Mouse (Mus musculus): ENCODE data around the gene Gm49396. TPM values are rescaled to one million over a fixed set of nuclear protein-coding genes. Genes with fewer than 3 reads are reported as not detected.

Gm49396 gene
- polyA plus RNA-seq, 1 experiment from 2014 or later, result 12.1 TPM

DNA sequence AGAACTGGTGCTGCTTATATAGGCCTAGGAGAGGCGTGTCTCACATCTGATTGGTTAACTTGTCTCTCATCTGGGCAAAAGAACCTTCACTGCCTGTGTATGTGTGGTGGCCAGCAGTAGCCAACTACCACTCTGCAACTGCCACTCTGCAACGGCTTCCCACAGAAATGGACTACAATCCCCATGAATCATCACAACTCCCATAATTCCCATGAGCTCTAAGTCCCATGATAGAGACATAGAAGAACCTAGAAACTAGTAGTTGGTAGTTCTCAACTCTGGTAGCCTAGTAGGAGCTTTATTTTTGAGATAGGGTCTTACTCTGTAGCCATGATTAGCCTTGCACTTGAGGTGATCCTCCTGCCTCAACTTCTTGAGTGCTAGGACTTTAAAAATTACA, 13.3 kb upstream of the Gm49396 start:
- Histone ChIP-seq H3K36me3 (ENCODE audit: control insufficient read depth, insufficient read depth, low read length) (no peaks in the 10 kb centered on the region; the same call in 1 of the 2 replicates), H3K4me3 (ENCODE audit: low read depth, low read length) (no peak overlapping the region), H3K4me2 (ENCODE audit: low read depth, low read length, severe bottlenecking) (no peak overlapping the region), H3K27ac (ENCODE audit: low read depth, low read length) (no peak overlapping the region), H3K9me3 (ENCODE audit: control insufficient read depth, low read length) (no peaks in the 10 kb centered on the region), H3K9ac (ENCODE audit: low read length) (no peak overlapping the region), H3K4me1 (replicated peaks; ENCODE audit: control insufficient read depth, insufficient read depth, low read length) (peaks cover 4% of the 10 kb centered on the region; the same call in 1 of the 2 replicates), H3K27me3 (ENCODE audit: control insufficient read depth, insufficient read depth, low read length) (no peaks in the 10 kb centered on the region)
- 72% methylated on average over 2 of the region's 2 CpGs for WGBS
- DNase-seq (ENCODE audit: low spot score) (no peak), ATAC-seq (replicated peaks; ENCODE audit: low FRiP score) (no peak)

DNA sequence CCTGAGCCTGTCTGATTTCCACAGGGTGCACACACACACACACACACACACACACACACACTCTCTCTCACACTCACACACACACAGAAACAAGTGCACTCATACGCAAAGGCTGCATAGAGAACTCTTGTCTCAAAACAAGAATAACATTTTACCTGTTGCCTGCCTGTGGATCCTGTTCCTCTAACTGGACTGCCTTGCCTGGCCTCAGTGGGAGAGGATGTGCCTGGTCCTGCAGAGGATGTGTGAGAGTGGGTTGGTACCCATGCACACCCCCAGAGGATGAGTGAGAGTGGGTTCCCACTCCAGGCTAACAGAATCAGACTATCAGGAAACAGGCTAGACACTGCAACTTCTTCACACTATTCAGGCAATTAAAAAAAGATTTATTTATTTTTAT, 12.5 kb upstream of the Gm49396 start:
- H3K4me1 ChIP-seq (replicated peaks; ENCODE audit: control insufficient read depth, insufficient read depth, low read length), result peaks cover 4% of the 10 kb centered on the region; the same call in 1 of the 2 replicates
- 95% methylated on average over 1 of the region's 1 CpGs for WGBS
- H3K27ac ChIP-seq (ENCODE audit: low read depth, low read length), result no peak overlapping the region
- H3K9me3 ChIP-seq (ENCODE audit: control insufficient read depth, low read length), result no peaks in the 10 kb centered on the region
- no peak overlapping the region for H3K4me2 ChIP-seq (ENCODE audit: low read depth, low read length, severe bottlenecking)
- DNase-seq (ENCODE audit: low spot score) (no peak), ATAC-seq (replicated peaks; ENCODE audit: low FRiP score) (no peak)
- H3K4me3 ChIP-seq (ENCODE audit: low read depth, low read length), result no peak overlapping the region
- peaks cover under 1% of the 10 kb centered on the region; the same call in 1 of the 2 replicates for H3K36me3 ChIP-seq (ENCODE audit: control insufficient read depth, insufficient read depth, low read length)
- H3K9ac ChIP-seq (ENCODE audit: low read length), result no peak overlapping the region
- H3K27me3 ChIP-seq (ENCODE audit: control insufficient read depth, insufficient read depth, low read length), result no peaks in the 10 kb centered on the region

GRCm38 (mm10) chr7:30551445-30552101, 11.6 kb upstream of the Gm49396 start:
- ATAC-seq (replicated peaks; ENCODE audit: low FRiP score) (peak; percentile 68), DNase-seq (ENCODE audit: low spot score) (no peak)
- Histone ChIP-seq H3K4me3 (ENCODE audit: low read depth, low read length) (peak overlapping the region; percentile 44), H3K4me1 (replicated peaks; ENCODE audit: control insufficient read depth, insufficient read depth, low read length) (peaks cover 4% of the 10 kb centered on the region; the same call in 1 of the 2 replicates), H3K9ac (ENCODE audit: low read length) (peak overlapping the region; percentile 67), H3K9me3 (ENCODE audit: control insufficient read depth, low read length) (no peaks in the 10 kb centered on the region), H3K27ac (ENCODE audit: low read depth, low read length) (peak overlapping the region; percentile 83), H3K36me3 (ENCODE audit: control insufficient read depth, insufficient read depth, low read length) (peaks cover 3% of the 10 kb centered on the region; the same call in 1 of the 2 replicates), H3K27me3 (ENCODE audit: control insufficient read depth, insufficient read depth, low read length) (no peaks in the 10 kb centered on the region), H3K4me2 (ENCODE audit: low read depth, low read length, severe bottlenecking) (peak overlapping the region; percentile 91; the same call in 1 of the 2 replicates)
- 4% methylated on average over 10 of the region's 10 CpGs for WGBS

DNA sequence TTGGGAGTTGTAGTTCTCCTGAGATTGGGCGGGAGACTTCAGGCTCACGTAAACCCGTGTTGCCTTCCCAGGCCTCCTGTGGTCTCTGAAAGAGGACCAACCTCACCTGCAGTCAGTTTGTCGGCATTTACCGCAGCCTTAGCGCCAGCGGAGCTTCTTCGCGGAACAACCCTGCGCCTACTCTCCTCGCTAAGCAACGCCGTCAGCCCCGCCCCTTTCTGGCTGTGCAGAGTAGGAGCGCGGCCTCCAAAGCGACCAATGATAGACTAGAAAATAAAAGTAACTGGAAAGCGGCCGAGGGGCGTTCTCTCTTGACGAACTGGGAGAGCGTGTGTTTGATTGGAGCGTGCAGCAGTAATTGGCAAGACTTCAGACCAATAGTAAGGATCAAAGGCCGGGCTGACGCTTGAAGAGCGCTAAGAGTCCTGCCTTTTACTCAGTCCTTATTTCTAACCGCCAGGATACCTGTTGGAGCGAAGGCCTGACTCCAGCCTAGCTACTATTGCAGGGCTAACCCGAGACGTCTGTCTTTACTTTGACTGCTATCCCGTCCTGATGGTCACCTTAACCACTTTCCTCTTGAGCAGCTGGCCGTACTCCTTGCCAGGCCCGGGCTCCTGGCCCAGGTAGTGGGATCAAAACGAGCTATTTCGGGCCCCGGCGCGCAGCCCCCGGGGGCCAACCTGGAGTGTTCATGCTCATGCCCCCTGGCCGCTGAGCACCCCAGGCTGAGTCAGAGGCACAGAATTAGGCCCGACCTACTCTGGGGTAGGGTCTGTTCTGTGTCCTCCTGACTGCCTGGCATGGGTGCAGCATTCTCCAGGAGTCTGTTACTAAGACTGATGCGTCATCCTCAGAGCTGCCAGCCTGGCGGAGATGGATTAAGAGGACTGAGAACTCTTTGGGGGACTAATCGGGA, 10.8 kb upstream of the Gm49396 start, which contains the start of the genes Hspb6 and Proser3:
Hspb6 (plus strand) TSS at position 77 of the 919 bp plus-strand sequence.
Proser3 (minus strand) TSS at position 198 of the 919 bp plus-strand sequence.
- peak within 1 kb of the TSS; percentile 44 for H3K4me3 ChIP-seq (ENCODE audit: low read depth, low read length)
- ATAC-seq (replicated peaks; ENCODE audit: low FRiP score) (peak; percentile 94), DNase-seq (ENCODE audit: low spot score) (peak; percentile 96)
- WGBS, result 2% methylated on average over 44 of the region's 44 CpGs
- peak within 1 kb of the TSS; percentile 91 for H3K4me2 ChIP-seq (ENCODE audit: low read depth, low read length, severe bottlenecking)
- peaks cover 3% of the 10 kb centered on the region; the same call in 1 of the 2 replicates for H3K36me3 ChIP-seq (ENCODE audit: control insufficient read depth, insufficient read depth, low read length)
- no peaks in the 10 kb centered on the region for H3K9me3 ChIP-seq (ENCODE audit: control insufficient read depth, low read length)
- H3K9ac ChIP-seq (ENCODE audit: low read length), result peak within 1 kb of the TSS; percentile 69
- H3K27ac ChIP-seq (ENCODE audit: low read depth, low read length), result peak within 1 kb of the TSS; percentile 83
- H3K27me3 ChIP-seq (ENCODE audit: control insufficient read depth, insufficient read depth, low read length), result no peaks in the 10 kb centered on the region
- peaks cover 4% of the 10 kb centered on the region; the same call in 1 of the 2 replicates for H3K4me1 ChIP-seq (replicated peaks; ENCODE audit: control insufficient read depth, insufficient read depth, low read length)

GRCm38 (mm10) chr7:30553021-30553589, 10.0 kb upstream of the Gm49396 start:
- H3K4me2 ChIP-seq (ENCODE audit: low read depth, low read length, severe bottlenecking), result peak overlapping the region; percentile 91
- H3K4me1 ChIP-seq (replicated peaks; ENCODE audit: control insufficient read depth, insufficient read depth, low read length), result peaks cover 4% of the 10 kb centered on the region; the same call in 1 of the 2 replicates
- ATAC-seq (replicated peaks; ENCODE audit: low FRiP score) (no peak), DNase-seq (ENCODE audit: low spot score) (peak; percentile 61)
- H3K27me3 ChIP-seq (ENCODE audit: control insufficient read depth, insufficient read depth, low read length), result no peaks in the 10 kb centered on the region
- H3K9ac ChIP-seq (ENCODE audit: low read length), result peak overlapping the region; percentile 69
- peaks cover 3% of the 10 kb centered on the region; the same call in 1 of the 2 replicates for H3K36me3 ChIP-seq (ENCODE audit: control insufficient read depth, insufficient read depth, low read length)
- WGBS, result 11% methylated on average over 23 of the region's 23 CpGs
- peak overlapping the region; percentile 44 for H3K4me3 ChIP-seq (ENCODE audit: low read depth, low read length)
- no peaks in the 10 kb centered on the region for H3K9me3 ChIP-seq (ENCODE audit: control insufficient read depth, low read length)
- H3K27ac ChIP-seq (ENCODE audit: low read depth, low read length), result no peak overlapping the region

- Histone ChIP-seq H3K27me3 (ENCODE audit: control insufficient read depth, insufficient read depth, low read length) (no peaks in the 10 kb centered on the region), H3K36me3 (ENCODE audit: control insufficient read depth, insufficient read depth, low read length) (peaks cover 3% of the 10 kb centered on the region; the same call in 1 of the 2 replicates), H3K4me2 (ENCODE audit: low read depth, low read length, severe bottlenecking) (peak overlapping the region; percentile 91), H3K27ac (ENCODE audit: low read depth, low read length) (no peak overlapping the region), H3K9me3 (ENCODE audit: control insufficient read depth, low read length) (no peaks in the 10 kb centered on the region), H3K9ac (ENCODE audit: low read length) (peak overlapping the region; percentile 69; the same call in 1 of the 2 replicates), H3K4me3 (ENCODE audit: low read depth, low read length) (peak overlapping the region; percentile 1; the same call in 1 of the 2 replicates), H3K4me1 (replicated peaks; ENCODE audit: control insufficient read depth, insufficient read depth, low read length) (peaks cover 4% of the 10 kb centered on the region; the same call in 1 of the 2 replicates)
- DNase-seq (ENCODE audit: low spot score), result no peak
- 85% methylated on average over 22 of the region's 22 CpGs for WGBS
- ATAC-seq (replicated peaks; ENCODE audit: low FRiP score), result no peak
These were observed 9.1 kb upstream of the Gm49396 start for GRCm38 (mm10) chr7:30553810-30554584.

GRCm38 (mm10) chr7:30556894-30557536, 6.1 kb upstream of the Gm49396 start:
- no peak overlapping the region for H3K4me2 ChIP-seq (ENCODE audit: low read depth, low read length, severe bottlenecking)
- peaks cover 3% of the 10 kb centered on the region; the same call in 1 of the 2 replicates for H3K36me3 ChIP-seq (ENCODE audit: control insufficient read depth, insufficient read depth, low read length)
- H3K9ac ChIP-seq (ENCODE audit: low read length), result no peak overlapping the region
- H3K27me3 ChIP-seq (ENCODE audit: control insufficient read depth, insufficient read depth, low read length), result no peaks in the 10 kb centered on the region
- peaks cover 5% of the 10 kb centered on the region; the same call in 1 of the 2 replicates for H3K4me1 ChIP-seq (replicated peaks; ENCODE audit: control insufficient read depth, insufficient read depth, low read length)
- WGBS, result 95% methylated on average over 18 of the region's 18 CpGs
- H3K4me3 ChIP-seq (ENCODE audit: low read depth, low read length), result no peak overlapping the region
- DNase-seq (ENCODE audit: low spot score) (no peak), ATAC-seq (replicated peaks; ENCODE audit: low FRiP score) (no peak)
- no peaks in the 10 kb centered on the region for H3K9me3 ChIP-seq (ENCODE audit: control insufficient read depth, low read length)
- H3K27ac ChIP-seq (ENCODE audit: low read depth, low read length), result no peak overlapping the region
